Mouse (Mus musculus) layer of hippocampus, postnatal 10 days (tissue): ENCODE data around the gene Dync1i2. TPM values are rescaled to one million over a fixed set of nuclear protein-coding genes. Genes with fewer than 3 reads are reported as not detected.

Source experiments
- total RNA-seq, 2 experiments: library from RNA; stranded (reverse); gene quantifications; 2 replicates each; pipeline ENCODE4 v1.2.3; 2021

Gene Dync1i2
- total RNA-seq, 2 experiments from 2014 or later: 172 to 182 TPM

Other genes starting within 250 kb of the Dync1i2 start
- gene Dcaf17, start 156.4 kb upstream of the Dync1i2 start, total RNA-seq: 10 to 100 TPM; 15.1 to 15.2 TPM
- gene Mettl8, start 156.1 kb upstream of the Dync1i2 start, total RNA-seq: 10 to 100 TPM; 14.3 to 15.0 TPM
- 10 to 100 TPM; 12.0 to 12.8 TPM for gene Cybrd1, start 93.8 kb upstream of the Dync1i2 start, total RNA-seq
- 100 to 1,000 TPM; 169 to 170 TPM for gene Slc25a12, start 156.0 kb downstream of the Dync1i2 start, total RNA-seq
- gene Hat1, start 177.3 kb downstream of the Dync1i2 start, total RNA-seq: 10 to 100 TPM; 18.9 to 19.8 TPM
- gene Metap1d, start 241.6 kb downstream of the Dync1i2 start, total RNA-seq: 10 to 100 TPM; 19.7 to 26.4 TPM